Mouse (Mus musculus): ENCODE measurements at regions not wholly inside any gene's neighbourhood (a gene's known extent, or its start where the extent isn't known, plus 50 kb on each side); places are given as distances from the start of the nearest gene placed in this dataset.
"Not testable (repeated sequence)": the region's sequence is repeated elsewhere in the genome, so short reads cannot be mapped to it uniquely, and the experiment has no call there.

GRCm38 (mm10) chr10:117567379-117568137 lies 61.7 kb upstream of the Cpm start:
- DNase-seq (ENCODE audit: low spot score in 2 of 2), result no peak

DNA sequence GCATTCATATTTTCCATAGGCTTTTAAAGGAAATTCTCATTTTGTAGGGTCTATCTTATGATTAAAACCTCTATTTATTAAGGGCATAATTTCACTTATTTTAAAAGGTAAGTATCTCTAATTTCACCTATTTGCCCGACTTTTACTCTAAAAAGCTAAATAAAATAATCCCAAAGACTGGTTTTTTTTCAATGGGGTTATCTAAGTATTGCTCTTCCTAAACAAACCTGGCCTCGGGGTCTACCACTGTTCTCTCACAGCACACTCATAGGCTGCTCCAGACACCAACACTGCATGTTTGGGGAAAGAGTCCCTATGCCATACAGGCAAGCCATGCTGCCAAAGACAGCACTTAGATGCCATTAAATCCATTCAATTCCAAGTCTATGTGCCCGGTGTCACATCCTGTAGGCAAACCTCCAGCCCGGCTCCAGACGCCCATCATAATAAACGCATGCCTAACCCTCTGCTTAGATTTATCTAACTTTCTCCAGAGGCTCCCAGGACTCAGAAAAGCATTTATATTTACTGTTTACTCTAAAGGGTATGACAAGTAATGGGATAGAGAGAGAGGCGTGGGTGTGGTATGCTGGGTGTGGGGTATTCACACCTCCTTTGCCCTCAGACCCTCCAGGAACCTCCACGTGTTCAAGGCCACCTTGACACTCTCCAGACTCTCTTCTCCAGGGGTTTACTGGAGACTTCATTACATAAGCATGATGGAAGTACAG lies 62.5 kb upstream of the Cpm start:
- no peak for DNase-seq (ENCODE audit: low spot score in 2 of 2)

DNA sequence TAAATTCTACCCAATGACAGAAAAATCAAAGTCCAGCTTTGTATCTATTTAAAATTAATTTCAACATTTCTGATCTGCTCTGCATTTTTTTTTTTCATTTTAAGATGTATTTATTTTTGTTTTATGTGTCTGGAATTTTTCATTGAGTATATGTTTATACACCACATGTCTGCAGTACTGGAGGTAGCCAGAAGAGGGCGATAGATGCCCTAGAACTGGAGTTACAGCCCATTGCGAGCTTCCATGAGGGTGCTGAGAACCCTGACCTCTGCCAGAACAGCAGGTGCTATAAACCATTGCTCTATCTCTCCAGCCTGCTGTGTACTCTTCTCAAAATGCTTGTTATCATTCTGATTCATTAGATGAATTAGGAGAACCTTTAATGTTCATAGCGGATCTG lies 63.1 kb upstream of the Cpm start:
- no peak for DNase-seq (ENCODE audit: low spot score in 2 of 2)

DNA sequence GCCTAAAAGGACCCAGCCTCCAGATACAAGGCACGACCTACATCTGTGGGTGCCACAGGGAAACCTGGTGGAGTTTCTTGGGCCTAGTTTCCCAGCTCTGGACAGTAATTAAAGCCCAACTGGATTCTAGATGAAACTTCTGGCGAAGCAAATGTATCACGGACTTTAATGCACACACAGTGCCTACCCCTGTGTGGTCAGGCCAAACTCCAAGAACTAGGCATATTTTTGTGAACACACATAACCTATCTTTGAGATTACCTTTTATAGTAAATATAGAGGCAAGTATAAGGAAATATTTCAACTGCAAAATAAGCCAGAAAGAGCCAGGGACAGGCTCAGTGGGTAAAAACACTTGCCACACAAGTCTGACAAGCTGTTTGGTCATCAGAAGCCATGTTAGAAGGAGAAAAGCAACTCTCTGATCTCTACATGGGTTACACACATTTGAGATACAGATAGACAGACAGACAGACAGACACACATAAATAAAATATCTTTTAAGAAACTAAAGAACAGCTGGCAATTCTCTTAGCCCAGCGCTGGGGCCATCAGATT lies 63.7 kb upstream of the Cpm start:
- no peak for DNase-seq (ENCODE audit: low spot score in 2 of 2)

GRCm38 (mm10) chr10:117565110-117565509 lies 64.2 kb upstream of the Cpm start:
- DNase-seq (ENCODE audit: low spot score in 2 of 2), result no peak

DNA sequence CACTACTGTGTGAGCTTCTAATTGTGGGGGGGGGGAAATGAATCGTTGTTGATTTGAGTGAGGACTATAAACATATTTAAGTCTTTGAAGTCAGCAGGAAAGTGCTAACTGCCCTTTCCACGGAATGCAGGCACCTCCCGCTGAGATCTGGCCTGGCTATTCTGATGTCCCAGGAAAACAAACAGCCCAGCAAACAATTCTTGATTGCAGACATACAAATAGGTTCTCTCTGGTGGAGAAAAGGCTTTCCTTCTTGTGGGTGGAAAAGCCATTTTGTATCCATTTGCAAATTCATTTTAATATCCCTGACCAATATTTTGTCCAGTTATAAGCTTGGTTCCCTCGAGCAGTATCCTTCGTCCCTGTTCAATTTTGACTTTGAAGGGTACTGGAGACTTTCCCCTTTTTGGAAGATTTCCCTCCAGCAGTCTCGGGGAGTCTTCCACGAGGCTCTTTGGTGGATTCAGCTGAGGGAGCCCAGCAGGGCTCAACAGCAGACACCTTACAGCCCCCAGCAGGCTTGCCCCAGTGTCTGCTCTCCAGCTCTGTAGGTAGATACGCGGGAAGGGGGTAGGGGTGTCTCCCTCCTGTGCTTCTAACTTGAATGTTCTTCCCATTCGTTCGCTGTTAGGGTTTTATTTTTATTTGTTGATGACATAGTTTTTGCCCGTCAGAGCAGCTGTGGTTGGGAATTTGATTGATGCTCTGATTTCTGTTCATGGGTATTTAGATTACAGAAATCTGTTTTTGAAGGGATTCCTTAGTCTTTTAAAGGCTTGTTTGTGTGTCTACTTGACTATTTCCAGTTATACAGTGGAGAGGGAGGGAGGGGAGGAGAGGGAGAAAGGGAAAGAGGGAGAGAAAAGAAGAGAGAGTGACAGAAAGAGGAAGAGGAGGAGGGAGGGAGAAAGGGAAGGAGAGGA lies 64.9 kb upstream of the Cpm start:
- DNase-seq (ENCODE audit: low spot score in 2 of 2), result no peak

DNA sequence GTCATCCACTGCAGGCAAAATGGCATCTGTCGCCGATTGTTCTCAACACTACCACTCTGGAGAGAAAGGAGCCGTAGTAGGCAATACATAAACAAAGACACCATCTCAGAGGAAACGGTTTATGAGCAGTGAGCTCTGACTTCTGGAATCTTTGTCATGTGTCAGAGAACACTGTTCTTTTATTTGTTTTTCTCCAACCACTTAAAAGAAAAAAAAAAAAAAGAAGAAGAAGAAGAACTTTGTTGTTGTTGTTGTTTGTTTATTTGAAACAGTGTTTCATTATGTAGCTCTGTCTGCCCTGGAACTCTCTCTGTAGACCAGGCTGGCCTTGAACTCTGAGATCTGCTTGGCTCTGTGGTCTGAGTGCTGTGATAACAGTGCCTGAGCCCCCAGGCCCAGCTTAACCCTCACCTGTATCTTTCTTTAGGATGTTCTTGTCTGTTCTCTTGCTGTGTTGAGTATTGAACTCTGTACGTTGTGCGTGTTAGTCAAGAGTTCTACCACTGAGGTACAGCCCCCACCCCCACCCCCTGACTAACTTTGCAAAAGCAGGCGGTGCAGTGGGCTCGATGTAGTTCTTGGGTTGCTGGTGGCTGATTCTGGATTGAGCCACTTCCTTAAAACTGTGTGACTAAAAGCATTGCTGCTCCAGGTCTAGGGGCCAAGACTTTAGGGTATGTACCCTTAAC lies 65.7 kb upstream of the Cpm start:
- no peak for DNase-seq (ENCODE audit: low spot score in 2 of 2)

DNA sequence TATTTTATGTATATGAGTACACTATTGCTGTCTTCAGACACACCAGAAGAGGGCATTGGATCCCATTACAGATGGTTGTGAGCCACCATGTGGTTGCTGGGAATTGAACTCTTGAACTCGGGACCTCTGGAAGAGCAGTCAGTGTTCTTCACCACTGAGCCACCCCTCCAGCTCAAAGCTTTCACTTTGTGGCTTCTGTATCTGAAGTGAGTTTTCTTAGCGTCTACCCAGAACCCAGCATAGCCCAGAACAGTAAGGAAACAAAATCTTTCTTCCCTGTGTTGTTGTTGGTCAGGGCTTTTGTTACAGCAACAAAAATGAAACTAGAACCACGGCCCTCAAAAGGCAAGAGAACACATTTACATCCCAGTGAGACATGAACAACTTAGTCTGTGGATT lies 66.5 kb upstream of the Cpm start:
- not testable (repeated sequence) for DNase-seq (ENCODE audit: low spot score in 2 of 2)

DNA sequence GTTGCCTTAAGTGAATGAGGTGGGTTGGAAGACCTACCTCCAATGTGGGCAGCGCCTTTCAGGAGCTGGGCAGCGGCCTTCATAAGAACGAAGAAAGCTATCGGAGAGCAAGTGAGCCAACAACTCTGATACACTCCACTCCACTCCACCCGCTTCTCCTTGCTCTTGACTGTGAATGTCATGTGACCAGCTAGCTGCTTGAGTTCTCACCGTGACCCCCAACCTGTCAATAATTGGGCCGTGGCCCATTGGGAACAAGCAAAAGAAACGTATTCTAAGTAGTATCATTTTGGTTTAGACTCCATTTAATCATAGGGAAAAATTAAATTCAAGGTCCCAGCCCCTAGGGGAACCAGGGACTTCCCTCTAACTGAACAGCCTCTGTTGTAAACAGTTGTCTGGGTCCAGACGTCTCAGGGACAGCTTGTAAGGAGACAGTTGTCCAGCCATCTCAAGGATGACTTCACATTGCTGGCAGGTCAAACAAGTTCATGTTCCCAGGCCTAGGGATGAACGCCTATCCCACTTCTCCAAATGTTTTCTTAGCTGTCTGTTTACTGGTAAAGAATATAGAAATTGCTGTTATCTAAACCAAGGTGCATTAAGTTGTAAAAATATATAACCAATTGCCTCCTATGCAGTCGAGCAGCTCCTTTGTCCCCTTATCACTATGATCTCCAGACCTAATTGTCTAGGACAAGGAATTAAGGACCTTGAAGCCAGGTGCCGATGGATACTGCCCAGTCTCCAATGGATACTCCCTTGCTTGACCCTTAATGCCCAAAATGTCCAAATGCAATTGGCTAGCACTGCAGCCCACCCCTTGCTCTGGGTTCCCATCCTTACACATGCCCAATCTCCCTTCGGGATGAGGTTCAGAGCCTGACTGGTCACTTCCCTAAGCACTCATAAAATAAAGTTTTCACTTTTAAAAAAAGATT lies 67.1 kb upstream of the Cpm start:
- DNase-seq (ENCODE audit: low spot score in 2 of 2), result no peak

DNA sequence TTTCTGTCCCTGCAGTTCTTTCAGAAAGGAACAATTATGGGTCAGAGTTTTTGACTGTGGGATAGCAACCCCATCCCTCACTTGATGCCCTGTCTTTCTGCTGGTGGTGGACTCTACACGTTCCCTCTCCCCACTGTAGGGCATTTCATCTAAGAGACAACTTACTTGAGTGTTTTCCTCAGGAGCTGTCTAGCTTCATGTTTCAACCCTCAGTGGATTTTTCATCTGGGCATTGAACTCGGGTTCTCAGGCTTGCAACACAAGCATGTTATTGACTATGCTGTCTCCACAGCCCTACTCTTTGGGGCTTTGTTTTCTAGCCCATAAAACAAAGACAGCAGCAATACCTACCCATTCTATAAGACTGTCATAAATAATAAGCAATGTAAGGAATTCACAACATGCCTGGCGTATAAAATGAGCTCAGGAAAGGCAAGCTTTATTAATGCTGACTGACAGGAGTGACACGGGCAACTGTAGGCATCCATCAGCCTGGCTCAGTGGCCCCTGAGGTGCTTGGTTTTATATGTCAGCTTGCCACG lies 68.0 kb upstream of the Cpm start:
- DNase-seq (ENCODE audit: low spot score in 2 of 2), result no peak

- DNase-seq (ENCODE audit: low spot score in 2 of 2), result no peak
These were observed 68.7 kb upstream of the Cpm start for GRCm38 (mm10) chr10:117560396-117561278.

DNA sequence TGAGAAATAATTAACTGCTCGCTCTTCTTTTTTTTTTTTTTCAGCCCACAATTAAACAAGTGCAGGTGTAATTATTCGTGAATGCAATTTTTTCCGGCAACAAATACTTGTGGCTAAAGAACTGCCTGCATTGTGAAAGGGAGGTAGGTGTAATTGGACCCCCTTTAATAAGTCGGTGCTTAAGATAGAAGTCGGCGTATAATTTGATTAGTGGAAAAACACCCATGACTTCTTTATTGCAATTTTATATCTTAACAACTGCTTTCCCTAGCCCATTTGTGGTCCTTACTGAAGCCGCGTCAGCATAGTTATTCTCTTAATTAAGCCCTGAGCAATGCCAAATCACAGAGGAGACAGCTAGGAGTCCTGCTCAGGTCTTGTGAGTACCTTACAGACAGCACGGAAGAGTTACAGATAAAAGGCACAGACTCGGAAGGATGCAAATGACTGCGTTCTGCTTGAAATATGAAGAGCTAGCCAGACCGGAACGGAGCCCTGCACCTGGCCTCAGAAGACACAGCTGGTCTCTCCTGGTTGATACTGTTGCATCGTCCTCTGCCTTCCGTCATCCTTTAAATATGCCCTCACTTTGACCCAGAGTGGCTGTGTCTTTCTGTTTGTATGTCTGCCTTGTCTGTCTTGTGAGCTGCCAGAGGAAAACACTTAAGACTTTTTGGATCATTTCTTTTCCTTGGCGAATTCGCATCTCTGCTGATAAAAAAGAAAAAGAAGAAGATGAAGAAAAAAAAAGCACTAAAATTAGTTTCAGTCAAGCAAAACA lies 69.5 kb upstream of the Cpm start:
- no peak for DNase-seq (ENCODE audit: low spot score in 2 of 2)

DNA sequence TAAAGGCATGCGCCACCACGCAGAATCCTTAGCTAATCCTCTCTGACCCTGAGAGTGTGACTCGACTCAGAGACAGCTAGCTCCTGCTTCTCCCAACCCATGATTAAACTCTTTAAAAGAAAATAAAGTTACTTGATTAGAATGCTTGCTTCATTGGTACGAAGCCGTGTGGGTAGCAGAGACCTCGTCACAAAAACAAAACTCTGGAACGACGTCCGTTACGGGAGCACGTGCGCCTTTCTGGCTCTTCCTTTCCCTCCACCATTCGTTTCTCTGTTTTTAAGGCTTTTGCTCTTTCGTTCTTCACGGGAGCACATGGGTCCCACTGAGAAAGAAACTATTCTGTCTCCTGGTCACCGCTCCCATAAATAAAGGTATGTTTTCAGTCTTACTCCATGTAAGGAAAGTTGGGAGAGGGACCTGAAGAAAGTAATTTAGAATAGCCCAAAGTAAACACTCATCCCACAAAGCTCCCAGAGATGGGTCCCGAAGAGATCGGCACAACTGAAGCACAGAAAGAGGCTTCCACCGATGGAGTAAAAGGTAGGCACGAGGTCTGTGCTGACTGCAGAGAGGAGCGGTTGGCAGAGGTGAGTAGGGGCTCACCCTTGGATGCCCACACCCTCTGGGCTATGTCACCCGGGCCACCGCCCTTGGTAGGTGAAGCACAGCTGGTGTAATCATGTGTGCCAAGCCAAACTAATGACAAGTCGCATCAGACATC lies 70.2 kb upstream of the Cpm start:
- no peak for DNase-seq (ENCODE audit: low spot score in 2 of 2)

DNA sequence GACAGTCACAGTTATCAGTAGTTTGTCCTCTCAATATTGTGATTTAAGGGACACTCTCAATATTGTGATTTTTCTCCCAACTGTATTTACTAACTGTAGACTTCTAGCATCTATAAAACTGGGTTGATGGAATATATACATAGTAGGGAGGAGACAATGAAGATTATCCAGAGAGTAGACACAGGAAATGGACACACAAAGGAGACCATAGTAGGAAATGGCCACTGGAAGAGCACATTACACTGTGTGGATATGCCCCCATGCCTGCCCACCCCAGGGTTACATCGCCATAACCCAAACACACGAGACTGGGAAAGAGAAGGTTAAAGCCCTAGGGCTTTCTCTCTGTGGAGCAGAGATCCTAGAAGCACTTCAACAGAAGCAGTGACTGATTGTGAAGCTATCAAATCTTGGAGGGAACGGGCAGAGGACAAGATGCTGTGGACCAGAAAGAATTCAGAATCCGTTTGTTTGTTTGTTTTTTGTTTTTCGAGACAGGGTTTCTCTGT lies 71.0 kb upstream of the Cpm start:
- no peak for DNase-seq (ENCODE audit: low spot score in 2 of 2)

DNA sequence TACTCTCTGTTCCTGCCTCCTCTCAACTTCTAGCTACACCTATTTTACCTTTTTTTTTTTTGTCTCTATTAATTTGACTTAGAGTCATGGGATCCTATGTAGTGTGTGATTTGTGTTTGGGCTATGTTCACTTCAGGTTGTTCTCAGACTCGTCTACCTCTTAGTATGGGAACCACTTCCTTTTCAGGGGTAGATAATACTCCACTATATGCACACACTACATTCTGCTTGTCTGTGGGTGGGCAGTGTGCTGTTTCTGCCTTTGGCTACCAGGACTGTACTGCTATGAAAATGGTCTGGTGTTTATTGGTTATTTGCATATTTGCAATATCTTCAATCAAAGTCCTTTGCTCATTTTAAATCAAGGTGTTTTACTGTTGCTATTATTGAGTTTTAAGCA lies 71.6 kb upstream of the Cpm start:
- no peak for DNase-seq (ENCODE audit: low spot score in 2 of 2)

DNA sequence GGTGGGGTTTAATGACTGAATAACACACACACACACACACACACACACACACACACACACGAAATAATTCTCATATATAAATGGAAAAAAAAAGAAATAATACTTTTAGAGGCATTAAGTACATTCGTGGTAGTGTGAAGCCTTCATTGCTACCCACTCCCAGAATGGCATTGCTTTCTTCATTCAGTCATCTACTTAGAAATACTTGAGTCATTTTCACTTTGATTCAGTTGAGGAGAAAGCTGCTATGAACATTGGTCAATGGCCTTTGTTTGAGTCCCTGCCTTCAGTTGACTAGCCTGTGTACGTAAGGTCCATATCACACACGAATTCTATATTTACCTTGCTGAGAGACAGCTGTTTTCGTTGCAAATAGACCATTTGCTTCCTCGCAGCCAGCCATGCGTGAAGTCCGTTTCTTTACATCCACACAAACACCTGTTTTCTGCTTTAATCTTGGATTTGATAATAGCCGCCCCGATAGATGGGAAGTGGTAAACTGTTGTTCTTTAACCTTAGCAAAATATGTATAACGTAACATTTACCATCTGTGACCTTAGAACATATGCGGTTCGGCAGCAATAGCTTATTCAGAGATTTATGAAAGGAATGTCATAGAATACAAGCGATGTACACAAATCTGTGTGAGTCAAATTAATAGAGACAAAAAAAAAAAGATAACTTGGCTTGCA lies 72.3 kb upstream of the Cpm start:
- DNase-seq (ENCODE audit: low spot score in 2 of 2), result no peak

All from right cerebral cortex, postnatal 36 days (tissue).